Mouse (Mus musculus) lung, adult 18-20 months (tissue): ENCODE measurements at regions not wholly inside any gene's neighbourhood (a gene's known extent, or its start where the extent isn't known, plus 50 kb on each side); places are given as distances from the start of the nearest gene placed in this dataset.

Experiments
- DNase-seq, 2 experiments: peaks; one replicate each; pipeline ENCODE4 v3.0.0; 2022; ENCODE audit warnings: mixed read lengths in 2 of 2

- no peak for DNase-seq
These were observed 351.9 kb downstream of the Tbc1d22a start for GRCm38 (mm10) chr15:86566111-86566510.

DNA sequence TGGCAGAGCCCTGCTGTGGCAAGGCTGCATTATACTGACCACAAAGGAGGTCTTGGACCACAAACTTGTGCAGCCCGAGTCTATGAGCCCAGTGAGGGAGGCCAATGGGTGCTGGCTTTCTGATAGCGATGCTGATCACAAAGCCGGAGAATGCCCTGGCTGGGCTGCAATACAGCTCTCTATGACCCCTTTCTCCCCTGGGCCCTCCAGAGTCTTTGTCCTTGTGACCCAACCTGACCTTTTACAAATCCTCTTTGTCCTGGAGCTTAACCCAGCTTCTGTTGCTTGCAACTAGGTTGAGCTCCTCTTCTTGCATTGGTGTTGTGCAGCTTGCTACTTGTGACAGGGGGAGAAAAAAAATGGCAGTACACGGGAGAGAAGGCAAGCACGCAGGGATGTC is 360.1 kb downstream of the Tbc1d22a start:
- no peak for DNase-seq

DNA sequence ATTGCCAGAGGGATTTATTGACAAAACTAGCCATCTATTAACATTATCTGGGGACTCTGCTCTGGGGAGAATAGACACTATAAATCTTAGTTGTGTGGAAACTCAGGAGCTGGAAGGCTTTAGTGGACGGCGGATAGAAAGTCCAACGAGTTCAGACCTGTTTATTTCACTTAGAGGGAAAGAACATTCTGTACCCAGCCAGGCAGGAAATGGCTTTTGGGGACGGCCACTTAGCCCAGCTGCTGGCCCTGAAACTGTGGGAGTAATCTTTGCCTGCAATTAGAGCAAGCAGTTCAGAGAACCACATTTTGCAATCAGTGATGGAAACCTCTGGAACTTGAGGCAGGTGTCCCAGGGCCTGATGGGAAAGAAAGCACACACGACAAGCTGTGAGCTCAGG is 362.4 kb downstream of the Tbc1d22a start:
- DNase-seq: peak; percentile 17 to 38

DNA sequence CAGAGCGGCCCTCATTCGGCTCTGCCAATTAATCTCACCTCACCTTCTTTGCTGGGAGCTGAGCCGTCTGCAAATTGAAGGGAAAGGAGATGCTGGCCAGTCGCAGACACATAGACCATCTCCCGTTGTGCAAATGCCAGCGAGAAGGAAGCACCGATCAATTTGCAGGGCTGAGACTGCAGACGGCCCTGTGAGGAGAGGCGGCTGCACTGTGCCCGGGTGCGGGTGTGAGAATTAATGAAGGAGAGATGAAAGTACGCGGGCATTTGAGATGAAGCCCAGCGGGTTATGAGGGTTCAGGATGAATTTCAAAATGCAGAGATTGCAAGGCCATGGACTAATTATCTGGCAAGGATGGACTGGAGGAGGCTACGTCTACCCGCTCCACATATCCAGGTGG is 364.4 kb downstream of the Tbc1d22a start:
- no peak for DNase-seq

- peak; percentile 12 for DNase-seq
These were observed 368.2 kb downstream of the Tbc1d22a start for GRCm38 (mm10) chr15:86582240-86583090.

DNA sequence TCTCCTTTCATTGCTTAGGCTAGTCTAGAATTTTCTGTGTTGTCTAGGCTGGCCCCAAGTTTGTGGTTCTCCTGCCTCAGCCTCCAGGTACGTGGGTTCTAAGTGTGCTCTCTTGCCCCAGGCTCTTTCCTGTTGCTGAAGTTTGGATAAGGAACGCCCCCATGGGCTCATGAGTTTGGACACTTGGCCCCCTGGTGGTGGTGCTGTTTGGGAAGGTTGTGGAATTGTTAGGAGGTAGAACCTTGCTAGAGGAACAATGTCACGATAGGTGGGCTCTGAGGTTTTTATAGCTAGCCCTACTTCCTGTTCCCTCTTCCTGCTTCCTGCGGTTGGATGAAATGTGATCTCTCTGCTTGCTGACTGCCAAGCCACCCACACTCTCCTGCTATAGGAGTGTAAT is 371.5 kb downstream of the Tbc1d22a start:
- DNase-seq: no peak

DNA sequence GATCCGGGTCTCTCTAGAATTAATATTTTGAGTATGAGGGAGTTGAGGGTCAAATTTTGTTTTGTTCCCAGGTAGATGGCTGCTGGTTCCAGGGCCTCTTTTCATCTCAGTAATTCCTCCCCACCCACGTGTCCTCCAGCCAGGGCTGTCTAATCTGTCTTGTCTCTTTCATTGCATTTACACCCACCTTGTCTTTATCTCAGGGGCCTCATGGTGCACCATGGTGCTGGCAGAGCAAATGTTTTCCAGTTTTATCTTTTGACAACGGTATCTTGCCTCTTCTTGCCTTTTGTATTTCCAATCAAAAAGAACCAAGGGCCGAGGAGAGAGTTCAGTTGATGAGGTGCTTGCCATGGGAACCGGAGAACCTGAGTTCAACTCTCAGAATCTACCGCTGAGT is 372.9 kb downstream of the Tbc1d22a start:
- DNase-seq: no peak

GRCm38 (mm10) chr15:86590033-86590432 is 375.8 kb downstream of the Tbc1d22a start:
- no peak for DNase-seq

GRCm38 (mm10) chr15:86590896-86591295 is 376.6 kb downstream of the Tbc1d22a start:
- no peak for DNase-seq

DNA sequence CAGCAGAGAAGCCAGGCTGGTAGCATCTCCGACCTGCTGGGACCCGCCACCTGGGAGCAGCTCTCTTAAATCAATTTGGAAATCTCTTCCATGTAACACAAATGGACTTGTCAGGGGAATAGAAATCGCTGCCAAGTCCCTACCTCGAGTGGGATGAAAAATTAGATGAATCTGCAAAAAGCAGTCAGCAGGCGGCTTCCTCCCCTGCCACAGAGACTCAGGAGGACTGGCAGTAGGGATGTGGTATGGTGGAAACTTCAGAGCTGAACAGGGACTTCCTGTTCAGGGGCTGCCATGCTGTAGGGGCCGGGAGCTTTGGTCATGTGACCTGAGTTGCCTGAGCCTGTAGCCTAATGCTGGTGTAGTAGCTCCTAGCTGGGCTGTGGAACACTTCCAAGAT is 379.1 kb downstream of the Tbc1d22a start:
- DNase-seq: no peak

GRCm38 (mm10) chr15:86606411-86606810 is 392.2 kb downstream of the Tbc1d22a start:
- DNase-seq: no peak

DNA sequence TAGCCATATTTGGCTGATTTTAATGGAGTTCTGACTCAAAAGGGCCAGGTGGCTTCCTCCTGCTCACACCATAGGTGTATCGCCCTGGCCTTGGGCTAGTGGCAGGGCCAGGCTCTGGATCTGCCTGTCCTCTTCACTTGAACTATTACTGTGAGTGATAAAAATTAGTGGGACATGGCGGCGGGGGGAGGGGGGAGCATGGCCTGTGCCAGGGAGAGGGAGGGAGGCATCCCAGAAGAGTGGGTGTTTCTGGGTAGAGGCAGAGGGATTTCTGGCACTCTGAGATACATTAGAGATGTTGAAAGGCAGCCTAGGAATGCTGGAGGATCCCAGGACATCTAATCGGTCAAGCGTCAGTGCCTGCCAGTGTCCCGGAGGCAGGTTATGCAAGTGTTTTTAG is 395.4 kb downstream of the Tbc1d22a start:
- DNase-seq: no peak

DNA sequence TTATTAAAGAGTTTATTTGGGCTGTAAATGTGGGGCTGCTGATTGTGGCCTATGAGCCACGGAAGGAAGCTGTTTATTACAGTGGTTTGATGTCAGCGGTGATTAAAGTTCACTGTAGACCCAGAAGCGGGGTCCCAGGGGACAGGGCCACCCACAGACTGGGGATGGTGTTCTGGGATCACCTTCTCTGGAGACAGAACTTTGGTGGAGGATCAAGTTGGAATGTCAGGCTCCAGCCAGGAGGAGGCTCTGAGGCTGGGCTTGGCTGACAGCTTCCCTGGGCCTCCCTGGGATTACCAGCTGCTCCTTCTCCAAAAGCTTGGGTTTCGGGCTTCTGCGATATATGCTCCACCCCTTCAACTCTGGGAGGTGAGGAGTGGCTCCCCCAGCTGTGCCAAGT is 417.1 kb downstream of the Tbc1d22a start:
- no peak for DNase-seq

- no peak for DNase-seq
These were observed 431.0 kb downstream of the Tbc1d22a start for GRCm38 (mm10) chr15:86645244-86645643.

- DNase-seq: no peak
These were observed 433.9 kb downstream of the Tbc1d22a start for GRCm38 (mm10) chr15:86648131-86648530.

DNA sequence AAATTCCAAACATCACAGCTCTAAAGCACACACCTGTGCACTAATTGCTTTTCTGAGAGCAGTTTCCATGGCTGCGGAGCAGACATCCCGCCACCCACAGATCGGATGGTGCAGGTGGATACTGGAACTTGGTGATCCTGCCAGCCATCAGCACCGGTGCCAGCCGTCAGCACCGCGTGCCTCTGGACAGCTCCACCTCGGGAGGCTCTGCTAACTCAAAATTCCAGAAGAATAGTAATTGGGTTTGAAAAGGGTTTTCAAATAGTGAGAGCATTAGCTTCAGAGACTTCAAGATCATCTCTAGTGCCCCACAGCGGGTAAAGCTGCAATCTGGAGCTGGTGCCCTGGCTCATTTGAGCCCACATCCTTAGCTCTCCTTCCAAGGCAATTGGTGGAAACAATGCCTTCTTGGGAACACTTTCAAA is 458.8 kb downstream of the Tbc1d22a start:
- DNase-seq: no peak

GRCm38 (mm10) chr15:86677016-86677415 is 462.8 kb downstream of the Tbc1d22a start:
- DNase-seq: no peak

DNA sequence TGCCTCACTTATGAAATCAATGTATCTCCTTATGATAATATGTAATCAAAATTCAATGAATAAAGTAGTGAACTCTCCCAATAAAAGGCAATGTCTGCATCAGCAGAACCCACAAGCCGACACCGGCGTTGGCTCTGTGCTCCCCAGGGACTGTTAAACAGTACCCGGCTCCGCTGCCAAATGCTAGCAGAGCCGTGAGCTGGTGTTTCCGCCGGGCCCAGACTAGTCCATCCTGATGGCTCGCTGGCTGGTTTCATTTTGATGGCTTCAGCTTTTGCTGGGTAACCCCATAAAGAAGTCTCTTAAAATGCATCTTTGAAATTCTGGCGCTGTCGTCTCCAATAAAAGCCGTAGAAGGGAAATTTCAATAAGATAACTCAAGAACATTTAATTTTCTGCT is 468.8 kb downstream of the Tbc1d22a start:
- DNase-seq: no peak

DNA sequence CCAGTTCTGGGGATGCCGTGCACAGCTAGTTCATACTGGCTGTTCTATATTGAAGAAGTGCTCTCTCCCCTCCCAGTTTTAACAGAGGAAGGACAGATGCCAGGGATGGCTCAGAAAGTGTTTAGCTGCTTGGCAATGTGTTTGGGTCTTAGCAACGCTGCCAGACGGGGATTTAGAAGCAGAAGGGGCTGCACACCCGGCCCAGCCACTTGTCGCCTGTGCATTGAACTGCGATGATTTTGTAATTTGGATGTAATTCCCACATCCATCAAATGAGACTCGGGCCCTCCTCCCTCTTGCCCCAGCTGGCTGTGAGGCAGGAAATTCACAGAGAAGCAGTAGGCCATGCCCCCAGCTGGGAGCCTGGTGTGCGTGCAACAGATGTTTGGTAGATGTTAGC is 475.4 kb downstream of the Tbc1d22a start:
- no peak for DNase-seq

DNA sequence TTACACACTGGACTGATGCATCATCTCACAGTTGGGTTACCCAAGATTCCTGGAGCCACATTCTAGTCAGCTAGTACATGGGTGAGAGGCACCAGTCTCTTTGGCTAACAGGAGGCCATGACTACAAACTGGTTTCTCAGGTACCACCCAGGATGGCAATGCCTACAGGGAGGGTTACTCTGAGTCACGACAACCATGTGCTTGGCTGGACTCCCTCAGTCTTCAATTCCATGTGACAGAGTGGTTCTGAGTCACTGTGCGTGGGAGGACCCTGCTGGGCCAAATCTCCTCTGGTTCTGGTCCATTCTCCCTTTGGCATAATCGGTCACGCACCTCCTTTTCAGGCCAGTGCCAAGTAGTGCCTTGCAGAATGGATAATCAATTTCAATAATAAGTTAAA is 482.5 kb downstream of the Tbc1d22a start:
- DNase-seq: no peak

DNA sequence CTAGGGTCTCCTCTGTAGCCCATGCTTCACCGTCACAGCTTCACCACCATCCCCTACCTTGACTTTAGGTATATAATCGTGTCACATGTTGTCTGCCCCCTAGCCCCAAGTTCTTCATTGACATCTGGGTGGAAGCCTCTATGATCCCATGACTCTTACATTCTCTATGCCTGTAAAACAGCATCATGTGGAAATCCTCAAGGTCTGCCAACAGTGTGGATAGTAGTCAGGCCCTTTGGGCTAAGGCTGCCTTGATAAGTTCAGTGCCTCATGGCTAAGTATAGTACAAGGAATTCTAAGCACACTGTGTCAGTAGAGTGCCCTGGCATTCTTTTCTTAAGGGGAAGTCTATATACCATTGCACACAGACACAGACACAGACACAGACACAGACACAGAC is 496.2 kb downstream of the Tbc1d22a start:
- no peak for DNase-seq

GRCm38 (mm10) chr15:86718376-86718775 is 504.1 kb downstream of the Tbc1d22a start:
- no peak for DNase-seq

GRCm38 (mm10) chr15:86719088-86719487 is 504.8 kb downstream of the Tbc1d22a start:
- DNase-seq: no peak

DNA sequence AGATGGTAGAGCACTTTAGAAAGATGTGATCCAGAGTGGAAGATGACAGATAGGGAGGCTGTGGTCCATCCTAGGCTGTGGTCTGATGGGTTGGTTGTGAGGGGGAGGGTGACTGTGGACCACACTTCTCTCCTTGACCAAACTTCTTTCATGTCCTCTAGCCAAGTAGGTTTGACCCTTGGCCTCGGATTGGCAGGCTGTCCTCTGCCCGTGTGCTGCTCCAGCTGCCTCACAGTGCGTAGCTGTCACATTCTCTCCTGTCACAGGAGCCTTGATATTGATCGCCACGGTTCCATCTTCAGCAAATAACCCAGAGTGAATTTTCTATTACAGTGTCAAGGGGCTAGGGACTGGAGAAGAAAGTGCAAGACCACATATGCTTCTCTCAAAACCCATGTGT is 506.9 kb downstream of the Tbc1d22a start:
- no peak for DNase-seq

- no peak for DNase-seq
These were observed 523.7 kb downstream of the Tbc1d22a start for GRCm38 (mm10) chr15:86737945-86738344.
